ENCODE assay signal across 16 mouse cellular contexts in genomic region chr9:32731787-32732186, GRCm38 (mm10).
DNase-seq lines count a peak whose midpoint lies in the region; ATAC-seq and TF ChIP-seq lines count a peak whose summit lies in the region.
"Had no signal": no experiment of that assay in that cellular context is flagged by ENCODE, and none has a peak within 500 bp of the region (broad histone marks: within the 10 kb centered on the region; RNA-seq: fewer than 3 reads in every experiment).

No protein-coding gene starts in this region.

- TF ChIP-seq EP300 in lung, postnatal 0 days (IDR thresholded peaks at IDR 0.05): no peak

- no peaks in the 10 kb centered on the region for H3K9me3 ChIP-seq in lung, postnatal 0 days (ENCODE audit: low read length)
- H3K9me3 ChIP-seq: embryonic facial prominence, embryonic 12.5 days; heart, embryonic 15.5 days; hindbrain, embryonic 12.5 days; midbrain, embryonic 10.5 days; neural tube, embryonic 15.5 days had no signal

- peak overlapping the region; percentile 17; the same call in 1 of the 2 replicates for H3K4me2 ChIP-seq in lung, postnatal 0 days (replicated peaks; ENCODE audit: low read depth, low read length)
- H3K4me2 ChIP-seq: embryonic facial prominence, embryonic 12.5 days; heart, embryonic 15.5 days; hindbrain, embryonic 12.5 days; lung, embryonic 14.5 days; neural tube, embryonic 15.5 days had no signal

- peak overlapping the region; percentile 75 for H3K27ac ChIP-seq in gastrocnemius, adult 2 months
- H3K27ac ChIP-seq in lung, postnatal 0 days (ENCODE audit: low read length): no peak overlapping the region
- peak overlapping the region; percentile 52 for H3K27ac ChIP-seq in small intestine, adult 2 months (ENCODE audit: insufficient read depth, low read depth, low read length)
- H3K27ac ChIP-seq: embryonic facial prominence, embryonic 12.5 days; heart, embryonic 15.5 days; hindbrain, embryonic 12.5 days; midbrain, embryonic 10.5 days; neural tube, embryonic 15.5 days had no signal

- H3K36me3 ChIP-seq in lung, postnatal 0 days (ENCODE audit: insufficient read depth, low read length): peaks cover 20% of the 10 kb centered on the region; the same call in 1 of the 2 replicates
- peaks cover 2% of the 10 kb centered on the region for H3K36me3 ChIP-seq in small intestine, adult 2 months (ENCODE audit: control insufficient read depth, insufficient read depth, low read length)
- H3K36me3 ChIP-seq: hindbrain, embryonic 12.5 days; midbrain, embryonic 10.5 days; neural tube, embryonic 15.5 days had no signal

- peaks cover 4% of the 10 kb centered on the region; the same call in 1 of the 2 replicates for H3K4me1 ChIP-seq in lung, postnatal 0 days (ENCODE audit: insufficient read depth, low read depth, low read length)
- H3K4me1 ChIP-seq in small intestine, adult 2 months (ENCODE audit: control insufficient read depth, insufficient read depth, insufficient read length, low read length): peaks cover 11% of the 10 kb centered on the region; the same call in 1 of the 2 replicates
- H3K4me1 ChIP-seq: heart, embryonic 15.5 days; neural tube, embryonic 15.5 days had no signal

- no peak overlapping the region for H3K9ac ChIP-seq in lung, postnatal 0 days (replicated peaks; ENCODE audit: low read depth)
- H3K9ac ChIP-seq: embryonic facial prominence, embryonic 12.5 days; heart, embryonic 15.5 days; hindbrain, embryonic 12.5 days; lung, embryonic 14.5 days; neural tube, embryonic 15.5 days had no signal

- DNase-seq in gastrocnemius, adult 2 months: no peak
- DNase-seq in gastrocnemius, adult 8-10 months (ENCODE audit: low spot score in 2 of 2): no peak
- DNase-seq in lung, postnatal 0 days (ENCODE audit: low spot score): no peak
- DNase-seq in lung, postnatal 14 days: no peak
- DNase-seq in layer of hippocampus, postnatal 10 days (ENCODE audit: low spot score in 2 of 2): no peak
- DNase-seq in lung, postnatal 36 days: no peak
- DNase-seq: cerebellum, adult 11-12 months; kidney, adult 11 months; lung, embryonic 14.5 days had no signal

- H3K27me3 ChIP-seq in lung, postnatal 0 days (replicated peaks; ENCODE audit: insufficient read depth, low read length): no peaks in the 10 kb centered on the region
- no peaks in the 10 kb centered on the region for H3K27me3 ChIP-seq in small intestine, adult 2 months (ENCODE audit: control insufficient read depth, insufficient read depth, low read length)
- H3K27me3 ChIP-seq: embryonic facial prominence, embryonic 12.5 days; heart, embryonic 15.5 days; hindbrain, embryonic 12.5 days; neural tube, embryonic 15.5 days had no signal

- no peak for TF ChIP-seq POLR2A in small intestine, adult 2 months (IDR thresholded peaks at IDR 0.05; ENCODE audit: low read depth, low read length)

- WGBS in lung, postnatal 0 days: 40% methylated on average over 9 of the region's 9 CpGs
- 22% methylated on average over 9 of the region's 9 CpGs for WGBS in small intestine, adult 2 months

- no peak for TF ChIP-seq CTCF in gastrocnemius, adult 2 months (IDR thresholded peaks at IDR 0.05)
- no peak for TF ChIP-seq CTCF in lung, postnatal 0 days (IDR thresholded peaks at IDR 0.05)
- no peak for TF ChIP-seq CTCF in small intestine, adult 2 months (IDR thresholded peaks at IDR 0.05; ENCODE audit: extremely low read depth, insufficient read length, insufficient replicate concordance, low read depth, low read length)

- intact Hi-C loops in gastrocnemius, adult 2 months (cut with DNase I): loop anchor here (1.0 kb wide), 1 partner anchor 56 kb away; no protein-coding TSS in a partner anchor

- ATAC-seq in lung, postnatal 0 days: no peak
- peak; percentile 47 for ATAC-seq in activated CD4-positive, CD25-positive, alpha-beta regulatory T cell, adult 4 months

- H3K4me3 ChIP-seq in gastrocnemius, adult 2 months: no peak overlapping the region
- H3K4me3 ChIP-seq in lung, postnatal 0 days (ENCODE audit: low read depth, low read length): no peak overlapping the region
- H3K4me3 ChIP-seq in small intestine, adult 2 months (ENCODE audit: low read depth, low read length): no peak overlapping the region
- H3K4me3 ChIP-seq: embryonic facial prominence, embryonic 12.5 days; heart, embryonic 15.5 days; hindbrain, embryonic 12.5 days; midbrain, embryonic 10.5 days; neural tube, embryonic 15.5 days had no signal
